ENCODE assay signal across 12 mouse cellular contexts in genomic region chr2:128134474-128134873, GRCm38 (mm10).
"Had no signal": no experiment of that assay in that cellular context is flagged by ENCODE, and none has a peak within 500 bp of the region (broad histone marks: within the 10 kb centered on the region; RNA-seq: fewer than 3 reads in every experiment).

No protein-coding gene starts in this region.

- H3K9me3 ChIP-seq: limb, embryonic 13.5 days; midbrain, embryonic 13.5 days had no signal

- ATAC-seq: midbrain, embryonic 13.5 days had no signal

- H3K4me3 ChIP-seq: limb, embryonic 13.5 days; midbrain, embryonic 13.5 days had no signal

- DNase-seq: kidney, adult 8-10 months; kidney, postnatal 10 days; kidney, postnatal 4 days; left cerebral cortex, postnatal 4 days; lung, adult 18-20 months; lung, postnatal 4 days; right cerebral cortex, postnatal 25 days; thymus, adult 2 months; thymus, postnatal 25 days had no signal

- H3K9ac ChIP-seq: liver, embryonic 14.5 days; midbrain, embryonic 13.5 days had no signal

- H3K27ac ChIP-seq: limb, embryonic 13.5 days; liver, embryonic 14.5 days; midbrain, embryonic 13.5 days had no signal

- H3K4me2 ChIP-seq: limb, embryonic 13.5 days; midbrain, embryonic 13.5 days had no signal

- H3K27me3 ChIP-seq: limb, embryonic 13.5 days; midbrain, embryonic 13.5 days had no signal
